Mouse (Mus musculus): Measurements from ENCODE around the gene Wbp1.

DNA sequence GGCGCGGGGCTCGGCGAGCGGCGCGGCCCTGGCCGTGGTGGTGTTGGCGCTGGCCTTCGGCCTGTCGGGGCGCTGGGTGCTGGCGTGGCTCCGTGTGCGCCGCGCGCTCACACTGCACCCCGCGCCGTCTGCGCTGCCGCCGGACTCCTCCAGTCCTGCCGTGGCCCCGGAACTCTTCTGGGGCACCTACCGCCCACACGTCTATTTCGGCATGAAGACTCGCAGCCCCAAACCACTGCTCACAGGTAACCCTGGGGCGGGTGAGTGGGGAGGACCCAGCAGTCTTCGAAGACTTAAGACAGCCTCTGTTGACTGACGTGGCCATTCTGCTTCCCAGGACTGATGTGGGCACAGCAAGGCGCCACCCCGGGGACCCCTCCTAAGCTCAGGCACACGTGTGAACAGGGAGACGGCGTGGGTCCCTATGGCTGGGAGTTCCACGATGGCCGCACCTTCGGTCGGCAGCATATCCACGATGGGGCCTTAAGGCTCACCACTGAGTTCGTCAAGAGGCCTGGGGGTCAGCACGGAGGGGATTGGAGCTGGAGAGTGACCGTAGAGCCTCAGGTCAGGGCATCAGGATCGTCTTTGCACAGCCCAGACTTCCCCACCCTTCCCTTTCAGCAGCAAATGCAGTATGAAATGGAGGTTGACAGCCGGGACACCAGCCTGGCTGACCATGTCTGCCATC is 5.5 kb downstream of the Wbp1 start:
- 0 out of 2 replicates have a peak, but pooled peaks have one; percentile 2 for TF ChIP-seq CTCF (IDR thresholded peaks at IDR 0.05; ENCODE audit: low read depth)
- no peak for TF ChIP-seq EP300 (IDR thresholded peaks at IDR 0.05; ENCODE audit: low read depth)
